Mouse (Mus musculus) spleen, adult 2 months (tissue): ENCODE data around the gene Ddost.

ENCODE experiments used
- CTCF ChIP-seq: fragments of 200-500 bp; IDR thresholded peaks from 2 replicates; pipeline ENCODE4 v1.5.1; 2011; ENCODE audit warnings: mild to moderate bottlenecking, inconsistent platforms; ENCODE audit not compliant: insufficient read depth, insufficient read length, insufficient replicate concordance; ENCODE audit errors: extremely low read depth
- POLR2A ChIP-seq: fragments of 200-500 bp; IDR thresholded peaks from 2 replicates; pipeline ENCODE4 v1.6.1; 2011; ENCODE audit warnings: low read depth, low read length, inconsistent platforms

GRCm38 (mm10) chr4:138342048-138342447 is 37.5 kb downstream of the Ddost start:
- TF ChIP-seq POLR2A (no peak), CTCF (no peak)
